Mouse (Mus musculus) frontal cortex, postnatal 10 days (tissue): ENCODE measurements at regions not wholly inside any gene's neighbourhood (a gene's known extent, or its start where the extent isn't known, plus 50 kb on each side); places are given as distances from the start of the nearest gene placed in this dataset.

Experiments
- DNase-seq, 2 experiments: peaks; one replicate each; pipeline ENCODE4 v3.0.0; 2022; ENCODE audit warnings: low spot score in 2 of 2, mixed read lengths in 1 of 2

DNA sequence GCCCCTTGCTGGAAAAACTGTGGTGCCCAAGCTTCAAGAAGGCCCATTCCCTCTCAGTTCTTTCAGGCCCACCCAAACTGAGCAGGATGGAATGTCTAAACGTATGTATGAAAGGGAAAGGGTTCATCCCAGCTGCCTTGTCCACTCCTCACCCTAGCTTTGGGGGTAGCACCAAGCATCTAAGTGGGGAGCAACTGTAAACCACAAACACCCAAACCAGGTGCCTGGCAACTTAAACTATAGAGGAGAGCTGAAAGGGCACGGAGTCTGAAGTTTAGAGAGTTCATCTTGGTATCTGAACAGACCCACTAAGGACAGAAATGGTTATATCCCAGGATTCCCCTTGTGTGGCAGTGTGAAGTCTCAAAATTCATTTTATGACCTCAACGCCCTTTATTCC lies 90.1 kb upstream of the Ssbp2 start:
- DNase-seq: no peak

GRCm38 (mm10) chr13:91370441-91370840 lies 89.6 kb upstream of the Ssbp2 start:
- no peak for DNase-seq

GRCm38 (mm10) chr13:91370886-91371595 lies 89.0 kb upstream of the Ssbp2 start:
- DNase-seq: peak; percentile 95

GRCm38 (mm10) chr13:91371596-91371987 lies 88.5 kb upstream of the Ssbp2 start:
- DNase-seq: no peak

DNA sequence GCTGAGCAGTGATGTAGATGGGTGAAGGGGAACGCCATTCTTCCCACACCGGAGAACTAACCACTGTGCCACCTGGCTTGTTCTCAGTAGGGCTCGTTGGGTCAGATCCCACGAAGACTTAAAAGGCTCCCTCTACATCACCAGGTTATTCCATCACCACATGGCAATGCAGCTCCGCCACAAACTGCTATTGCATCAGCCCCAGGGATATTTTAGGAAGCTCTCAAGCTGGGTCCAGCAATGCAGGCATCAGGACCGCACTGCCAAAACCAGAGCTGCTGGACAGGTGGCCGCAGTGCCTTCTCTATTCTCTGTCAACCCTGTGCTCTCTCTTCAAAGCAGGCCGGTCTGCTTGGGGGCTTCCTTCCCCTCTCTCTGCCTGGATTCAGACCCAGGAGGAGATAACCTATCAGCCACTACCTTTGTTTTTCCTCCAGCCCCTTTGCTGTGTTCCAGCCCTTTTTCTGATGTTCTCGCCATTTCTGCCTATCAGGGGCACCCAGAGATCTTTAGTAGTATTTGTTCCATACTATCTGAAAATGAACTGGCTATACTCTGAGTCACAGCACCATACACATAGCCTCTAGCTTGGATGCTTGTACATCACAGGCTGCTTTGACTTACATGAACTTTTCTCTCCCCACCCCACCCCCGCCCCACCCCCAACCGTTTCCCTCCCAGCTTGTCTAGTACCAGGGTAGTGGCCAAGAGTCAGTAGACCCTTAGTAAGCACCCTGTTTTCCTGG lies 87.8 kb upstream of the Ssbp2 start:
- DNase-seq: no peak

GRCm38 (mm10) chr13:91374141-91374540 lies 85.9 kb upstream of the Ssbp2 start:
- peak in 1 of 2 experiments; percentile 44 for DNase-seq

DNA sequence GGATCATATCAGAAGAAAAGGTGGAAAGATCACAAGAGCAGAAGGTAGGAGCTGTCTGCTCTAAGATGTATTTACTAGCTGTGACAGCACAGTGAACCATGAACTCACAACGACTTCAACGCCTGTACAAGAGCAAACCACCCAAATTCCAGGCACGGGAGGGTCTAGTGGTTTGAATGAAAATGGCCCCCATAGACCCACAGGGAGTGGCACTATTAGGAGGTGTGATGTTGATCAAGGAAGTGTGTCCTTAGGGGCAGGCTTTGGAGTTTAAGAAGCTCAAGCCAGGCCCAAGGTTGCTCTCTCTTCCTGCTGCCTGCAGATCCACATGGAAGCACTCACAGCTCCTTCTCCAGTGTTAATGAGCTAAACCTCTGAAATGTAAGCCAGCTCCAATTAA lies 83.5 kb upstream of the Ssbp2 start:
- DNase-seq: no peak

DNA sequence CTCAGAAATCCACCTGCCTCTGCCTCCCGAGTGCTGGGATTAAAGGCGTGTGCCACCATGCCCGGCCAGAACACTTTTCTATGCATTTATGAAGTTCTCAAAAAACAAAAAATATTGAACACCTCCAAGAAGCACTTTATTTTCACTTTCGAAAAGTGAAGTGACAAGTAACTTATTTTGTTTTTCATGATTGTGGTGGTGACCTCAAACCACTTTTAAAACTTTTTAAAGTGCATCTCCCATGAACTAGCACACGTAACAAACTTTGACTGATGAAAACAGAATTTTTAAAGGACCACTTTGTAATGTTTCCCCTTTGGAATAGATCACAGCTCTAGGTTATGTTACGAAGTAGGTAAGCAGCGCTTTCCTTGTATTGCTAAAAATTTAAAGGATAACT lies 82.7 kb upstream of the Ssbp2 start:
- no peak for DNase-seq

DNA sequence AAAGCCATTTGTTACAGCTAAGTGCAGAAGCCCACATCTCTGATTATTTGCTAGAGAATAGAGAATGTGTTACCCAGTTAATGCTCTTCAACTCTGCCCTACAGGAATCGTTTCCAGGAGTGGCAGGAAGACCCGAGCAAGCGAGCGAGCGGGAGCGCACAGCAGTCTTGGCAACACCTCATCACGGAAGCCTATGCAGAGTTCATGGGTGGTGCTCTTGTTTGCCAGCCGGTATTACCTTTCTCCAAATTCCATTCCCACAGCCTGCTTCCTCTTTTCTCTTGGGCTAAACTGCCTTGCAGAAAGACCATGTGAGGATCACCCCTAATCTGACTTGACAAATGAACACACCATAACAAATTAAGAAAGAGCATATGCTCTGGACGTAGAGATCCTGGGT lies 82.1 kb upstream of the Ssbp2 start:
- no peak for DNase-seq

DNA sequence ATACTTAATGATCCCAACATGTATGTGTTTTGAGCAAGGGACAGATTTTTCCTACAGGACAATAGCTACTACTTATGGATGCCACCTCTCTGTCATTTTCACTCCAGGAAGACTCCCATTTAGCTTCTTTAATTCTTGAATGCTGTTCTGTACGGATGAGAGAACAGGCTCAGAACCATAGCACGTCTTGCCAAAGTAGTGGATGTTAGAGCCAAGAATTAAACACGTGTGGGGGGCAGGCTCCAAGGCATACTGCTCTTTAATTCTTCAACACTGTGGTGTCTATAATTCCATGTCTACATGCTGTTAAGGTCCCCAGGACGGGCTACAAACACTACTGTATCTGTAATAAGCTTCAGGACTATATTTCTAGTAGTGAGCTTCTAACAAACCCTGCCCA lies 74.7 kb upstream of the Ssbp2 start:
- no peak for DNase-seq

GRCm38 (mm10) chr13:91387913-91388312 lies 72.2 kb upstream of the Ssbp2 start:
- no peak for DNase-seq

GRCm38 (mm10) chr13:91403632-91404031 lies 56.5 kb upstream of the Ssbp2 start:
- DNase-seq: no peak

- no peak for DNase-seq
Measured at GRCm38 (mm10) chr13:91405027-91405426, 55.1 kb upstream of the Ssbp2 start.

DNA sequence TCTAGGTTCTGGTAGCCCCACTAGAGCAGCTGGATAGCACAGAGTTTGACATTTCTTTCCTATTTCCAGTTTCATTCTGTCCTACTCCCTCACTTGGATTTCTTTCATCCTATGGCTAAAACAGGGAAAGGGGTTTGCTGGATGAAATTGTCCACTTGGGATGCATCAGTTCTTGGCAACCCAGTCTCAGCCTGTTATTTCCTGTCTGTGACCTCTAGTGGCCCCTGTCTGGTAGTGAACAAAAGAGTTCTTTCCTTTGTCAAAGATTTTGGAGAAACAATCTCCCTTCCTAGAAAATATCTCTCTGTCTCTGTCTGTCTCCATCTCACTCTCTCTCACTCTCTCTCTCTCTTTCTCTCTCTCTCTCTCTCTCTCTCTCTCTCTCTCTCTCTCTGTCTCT lies 50.0 kb upstream of the Ssbp2 start:
- DNase-seq: no peak
